Mouse (Mus musculus) heart, postnatal 14 days (tissue): ENCODE results near the gene Uspl1. TPM values are rescaled to one million over a fixed set of nuclear protein-coding genes. Genes with fewer than 3 reads are reported as not detected.

Experiments
- DNase-seq, 2 experiments: peaks; one replicate each; pipeline ENCODE4 v3.0.0; 2021 to 2022
- intact Hi-C: fragments of 180-260 bp; cut with DNase I; formaldehyde crosslinking; loops from one replicate; pipeline ENCODE4 v1.15.1; 2025
- total RNA-seq, 2 experiments: library from RNA; stranded (reverse); gene quantifications; 2 replicates each; pipeline ENCODE4 v1.2.3; 2021

Uspl1 gene
- total RNA-seq, 2 experiments from 2014 or later: 17.6 to 19.6 TPM

DNA sequence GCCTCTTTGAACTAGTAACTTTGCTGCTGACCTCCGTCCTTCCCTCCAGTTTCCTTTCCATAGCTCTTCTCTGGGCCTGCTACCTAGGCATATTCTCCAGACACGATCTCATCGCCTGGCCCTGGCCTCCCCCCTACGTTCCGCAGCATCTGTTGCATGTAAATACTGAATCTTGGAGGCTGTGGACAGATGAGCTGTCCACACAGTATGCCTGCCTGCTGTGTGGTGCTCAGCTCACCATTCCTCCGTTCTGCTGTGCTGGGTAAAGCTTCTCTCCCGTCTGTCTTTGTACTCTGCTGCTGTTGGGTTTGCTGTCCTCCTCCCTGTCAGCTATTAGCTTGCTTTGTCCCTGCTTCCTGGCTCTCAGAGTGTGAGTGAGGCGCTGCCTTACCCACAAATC is 21.1 kb downstream of the Uspl1 start:
- no peak for DNase-seq
- intact Hi-C loops: no loop called here

DNA sequence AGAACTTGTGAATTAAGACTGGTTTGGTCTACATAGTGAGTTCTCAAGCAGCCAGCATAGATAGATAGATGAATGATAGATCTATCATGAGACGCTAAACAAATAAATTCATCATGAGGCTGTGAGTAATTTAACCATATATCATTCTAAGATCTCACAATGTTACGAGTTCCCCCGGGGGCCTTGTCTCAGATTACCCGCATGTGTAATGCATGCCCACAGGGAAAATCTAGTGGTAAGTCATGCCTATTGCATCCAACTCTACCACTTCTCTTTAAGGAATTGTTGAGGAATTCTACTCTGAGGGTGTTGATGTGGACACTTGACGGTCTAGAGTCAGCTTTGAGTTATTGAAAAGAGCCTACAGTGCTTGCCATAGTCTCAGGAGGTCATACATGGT is 22.1 kb downstream of the Uspl1 start:
- intact Hi-C loops: no loop called here
- no peak for DNase-seq

DNA sequence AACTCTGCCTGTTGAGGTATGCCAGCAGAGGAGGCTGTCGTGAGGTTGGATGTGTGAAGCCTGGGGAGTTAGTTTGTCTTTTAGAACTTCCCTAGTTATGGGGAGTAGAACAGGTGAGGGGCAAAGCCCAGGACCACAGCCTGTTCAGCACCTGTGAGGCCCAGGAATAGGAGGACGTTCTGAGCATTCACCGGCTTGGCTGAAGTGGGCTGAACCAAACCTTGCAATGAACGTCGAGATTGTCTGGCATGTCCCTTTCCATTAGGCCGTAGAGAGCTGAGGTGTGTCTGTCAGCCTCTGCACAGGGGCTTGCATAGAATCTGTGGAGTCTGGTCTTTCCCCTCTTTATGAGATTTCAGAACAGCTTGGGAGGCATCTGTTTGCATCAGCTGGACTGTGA is 23.5 kb downstream of the Uspl1 start:
- no peak for DNase-seq
- intact Hi-C loops: no loop called here

DNA sequence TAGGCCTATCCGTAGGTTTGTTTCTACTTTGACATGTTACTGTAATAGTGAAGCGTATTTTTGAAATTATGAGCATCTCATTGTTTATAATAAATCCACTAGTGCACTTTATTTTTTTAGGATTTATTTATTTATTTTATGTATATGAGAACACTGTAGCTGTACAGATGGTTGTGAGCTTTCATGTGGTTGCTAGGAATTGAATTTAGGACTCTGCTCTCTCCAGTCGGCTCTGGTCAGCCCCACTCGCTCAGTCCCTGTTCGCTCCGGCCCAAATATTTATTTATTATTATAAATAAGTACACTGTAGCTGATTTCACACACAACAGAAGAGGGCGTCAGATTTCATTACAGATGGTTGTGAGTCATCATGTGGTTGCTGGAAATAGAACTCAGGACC is 24.6 kb downstream of the Uspl1 start:
- intact Hi-C loops: no loop called here
- DNase-seq: no peak

DNA sequence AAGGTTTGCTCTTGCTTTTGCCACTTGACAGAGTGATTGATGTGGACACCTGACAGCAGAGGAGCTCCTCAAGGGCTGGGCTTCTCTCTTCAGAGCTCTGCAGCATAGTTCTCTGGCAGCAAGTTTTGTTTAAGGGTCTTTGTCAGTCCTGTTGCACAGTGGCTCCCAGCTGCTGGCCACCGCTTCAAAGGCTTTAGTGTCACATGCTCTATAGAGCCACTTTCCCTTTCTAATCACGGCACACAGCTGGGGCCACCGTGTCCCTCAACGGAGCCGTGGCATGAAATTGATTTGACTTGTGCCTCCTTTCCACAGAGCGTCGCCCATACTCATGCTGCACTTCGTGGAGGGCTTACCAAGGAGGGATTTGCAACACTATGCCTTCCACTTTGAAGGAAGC is 25.2 kb downstream of the Uspl1 start:
- intact Hi-C loops: no loop called here
- DNase-seq: no peak

DNA sequence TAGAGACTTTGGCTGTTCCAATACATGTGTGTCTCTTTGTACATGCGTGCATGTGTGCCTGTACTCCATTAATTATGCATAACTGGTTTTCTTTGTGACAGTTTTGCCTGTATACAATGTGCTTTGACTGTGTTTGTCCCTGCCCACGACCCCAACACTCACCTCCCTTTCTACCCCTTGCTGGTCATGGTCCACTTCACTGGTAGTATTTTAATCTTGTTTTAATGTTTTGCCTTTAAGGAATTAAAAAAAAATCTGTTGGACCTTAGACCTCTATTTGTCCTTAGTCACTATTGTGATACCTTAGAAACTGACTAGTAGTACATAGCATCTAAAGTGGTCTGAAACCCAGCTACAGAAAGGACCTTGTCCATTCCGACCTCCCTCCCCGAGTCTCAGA is 26.9 kb downstream of the Uspl1 start:
- DNase-seq: no peak
- intact Hi-C loops: no loop called here

DNA sequence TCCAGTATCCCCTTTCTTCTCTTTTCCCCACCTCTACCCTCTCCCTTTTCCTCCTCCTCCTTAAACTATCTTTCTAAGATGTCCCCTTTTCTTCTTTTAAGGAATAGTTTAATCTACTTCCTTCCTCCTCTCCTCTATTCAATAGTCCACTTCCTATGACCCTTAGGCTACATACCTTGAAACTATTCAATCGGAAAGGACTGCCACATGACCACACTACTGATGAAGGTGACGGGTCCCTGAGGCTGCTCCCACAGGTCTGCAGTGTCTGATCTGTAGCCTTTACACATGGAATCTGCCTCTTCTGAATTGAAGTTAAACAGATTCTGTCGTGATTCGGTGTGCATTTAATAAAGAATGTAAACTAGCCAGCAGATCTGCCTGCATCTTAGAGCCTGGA is 28.7 kb downstream of the Uspl1 start:
- no peak for DNase-seq
- intact Hi-C loops: no loop called here

DNA sequence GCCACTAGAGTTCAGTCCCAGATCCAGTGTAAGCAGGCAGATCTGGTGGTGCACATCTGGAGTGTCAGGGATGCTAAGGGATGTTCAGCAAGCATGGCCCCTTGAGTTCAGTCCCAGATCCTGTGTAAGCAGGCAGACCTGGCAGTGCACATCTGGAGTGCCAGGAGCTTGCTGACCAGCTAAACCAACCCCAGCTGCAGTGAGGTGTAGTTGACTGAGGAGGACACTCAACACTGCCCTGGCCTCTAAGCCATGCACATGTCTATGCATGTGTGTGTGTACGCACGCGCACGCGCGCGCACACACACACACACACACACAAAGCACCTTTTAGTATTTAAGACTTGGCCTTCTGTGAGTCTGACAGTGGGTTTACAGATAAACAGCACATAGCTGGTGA is 31.4 kb downstream of the Uspl1 start:
- intact Hi-C loops: no loop called here

DNA sequence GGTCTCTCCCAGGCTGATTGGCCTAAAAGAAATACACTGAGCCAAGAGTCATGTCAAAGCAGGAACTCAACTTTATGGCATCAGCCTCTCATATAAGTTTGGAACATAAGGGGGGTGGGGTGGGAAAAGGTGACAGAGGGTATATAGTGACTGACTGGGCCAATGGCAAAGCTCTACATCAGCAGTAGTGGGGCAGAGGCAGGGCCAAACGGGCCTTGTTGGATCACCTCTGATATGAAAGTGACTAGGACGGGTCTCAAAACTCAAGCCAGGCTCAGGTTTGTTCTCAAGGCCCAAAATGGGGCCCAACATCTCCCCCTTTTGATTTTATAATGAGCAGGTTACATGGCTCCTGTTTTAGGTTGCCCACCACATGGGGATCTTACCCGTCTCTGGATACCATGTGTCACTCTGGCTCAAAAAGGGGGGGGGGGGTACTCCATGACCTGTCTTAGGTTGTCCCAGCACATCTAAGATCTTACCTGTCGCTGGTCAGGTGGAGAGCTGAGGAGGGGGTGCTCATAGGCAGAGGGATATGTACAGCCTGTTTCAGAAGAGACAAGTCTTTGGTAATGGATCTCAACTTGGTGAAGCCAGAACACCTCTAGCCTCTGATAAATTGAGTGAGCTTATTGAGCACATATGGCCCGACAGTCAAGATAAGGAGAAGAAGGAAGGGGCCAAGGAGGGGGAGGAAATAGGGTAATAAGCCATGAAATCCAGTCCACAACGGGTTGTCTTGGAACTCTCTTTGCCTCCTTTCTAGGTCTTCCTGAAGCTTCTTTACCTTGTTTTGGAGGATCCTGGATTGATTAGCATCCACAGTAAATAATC is 33.6 kb downstream of the Uspl1 start:
- DNase-seq: no peak
- intact Hi-C loops: no loop called here

More for the DNA sequence above, 31.4 kb downstream of the Uspl1 start:
- no peak for DNase-seq

DNA sequence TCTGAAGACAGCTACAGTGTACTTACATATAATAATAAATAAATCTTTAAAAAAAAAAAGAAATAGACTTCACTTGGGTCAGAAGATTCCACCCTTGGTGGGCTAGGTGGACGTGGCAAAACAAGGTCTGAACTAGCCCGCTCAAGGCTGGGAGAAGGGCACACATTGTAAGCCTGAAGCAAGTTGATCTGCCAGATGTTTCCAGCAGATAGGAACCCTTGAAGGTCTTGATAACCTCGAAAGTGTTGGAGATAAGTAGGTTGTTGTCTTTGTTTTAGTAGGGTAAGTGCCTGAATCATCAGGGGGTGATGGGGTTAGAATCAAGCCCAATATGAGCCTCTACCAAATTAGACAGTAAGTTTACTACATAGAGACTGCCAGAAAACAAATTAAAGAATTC is 35.3 kb downstream of the Uspl1 start:
- DNase-seq: no peak
- intact Hi-C loops: no loop called here

DNA sequence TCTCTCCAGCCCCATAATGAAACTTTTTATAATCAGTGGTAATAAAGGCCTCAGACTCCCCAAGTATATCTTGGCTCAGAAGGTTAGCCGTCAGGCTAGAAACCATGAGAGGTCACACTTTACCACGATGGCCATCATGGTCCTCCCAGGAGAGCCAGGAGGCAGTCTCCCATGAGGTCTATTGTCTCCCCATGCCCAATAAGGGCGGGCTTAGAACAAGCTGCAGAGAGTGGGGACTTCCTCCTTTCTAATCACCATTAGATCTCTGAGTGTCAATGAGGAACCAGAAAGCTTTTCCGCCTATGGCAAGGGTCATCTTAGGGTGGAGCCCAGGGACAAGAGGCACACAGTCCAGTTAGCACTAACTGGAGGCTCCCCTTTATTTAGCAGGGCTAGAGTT is 37.2 kb downstream of the Uspl1 start:
- intact Hi-C loops: no loop called here
- DNase-seq: no peak

DNA sequence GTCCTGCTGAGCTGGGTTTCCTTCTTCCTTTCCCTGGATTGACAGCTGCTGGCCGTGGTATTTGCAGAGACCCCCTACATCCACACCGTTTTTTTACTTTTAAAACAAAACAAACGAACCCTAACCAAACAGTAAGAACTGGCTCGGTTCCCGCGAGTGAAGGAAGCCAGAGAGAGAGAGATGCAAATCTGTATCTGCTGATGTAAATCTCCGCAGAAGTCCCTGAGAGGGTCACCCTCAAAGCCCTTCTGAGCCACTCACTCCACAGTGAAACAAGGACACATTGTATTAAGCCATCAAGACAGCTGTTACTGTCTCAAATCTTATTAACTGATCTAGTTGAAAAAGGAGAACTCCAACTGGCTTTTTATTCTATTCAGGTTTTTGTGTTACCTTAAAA is 40.5 kb downstream of the Uspl1 start:
- intact Hi-C loops: no loop called here
- DNase-seq: no peak

DNA sequence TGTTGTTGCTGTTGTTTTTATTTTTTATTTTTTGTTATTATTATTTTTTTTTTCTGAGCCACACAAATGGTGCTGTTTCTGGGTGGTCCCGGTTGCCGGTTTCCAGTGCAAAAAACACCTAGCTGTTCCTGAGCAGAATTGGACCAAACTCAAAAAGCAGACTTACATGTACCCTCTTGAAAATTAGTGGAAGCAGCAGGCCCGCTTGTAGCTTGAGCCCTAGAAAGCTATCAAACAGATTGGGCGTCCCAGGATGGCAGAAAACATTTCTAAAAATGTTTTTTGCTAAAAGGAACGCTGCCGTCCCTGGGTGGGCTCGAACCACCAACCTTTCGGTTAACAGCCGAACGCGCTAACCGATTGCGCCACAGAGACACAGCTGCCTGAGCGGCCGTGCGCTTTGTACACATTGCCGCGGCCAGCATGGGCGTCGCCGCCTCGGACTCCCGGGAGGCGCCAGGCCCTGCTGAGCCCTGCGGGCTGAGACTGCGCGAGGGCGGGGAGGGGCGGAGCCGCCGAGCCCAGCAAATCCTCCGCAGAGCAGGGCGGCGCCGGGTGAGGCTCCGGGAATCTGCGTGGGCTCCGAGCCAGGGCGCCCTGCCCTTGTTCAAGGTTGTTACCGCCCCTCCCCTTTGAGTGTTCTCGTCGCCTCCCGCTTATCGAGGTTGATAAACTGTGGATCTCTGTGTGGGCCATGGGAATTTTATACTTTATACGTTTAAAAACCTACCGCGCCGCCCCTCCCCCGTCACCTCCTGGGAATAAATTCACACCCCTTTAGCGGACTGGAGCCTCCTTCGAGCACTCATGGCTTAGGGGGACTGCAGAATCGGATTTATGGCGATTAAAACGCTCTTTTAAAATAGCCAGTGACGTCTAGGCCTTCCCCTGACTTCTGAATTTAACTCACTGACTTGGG is 44.8 kb downstream of the Uspl1 start:
- intact Hi-C loops: loop anchor here (2.0 kb wide), 1 partner anchor 44 kb away; the partner anchor contains the start of genes Hmgb1 and Uspl1
- peak; percentile 100 for DNase-seq

DNA sequence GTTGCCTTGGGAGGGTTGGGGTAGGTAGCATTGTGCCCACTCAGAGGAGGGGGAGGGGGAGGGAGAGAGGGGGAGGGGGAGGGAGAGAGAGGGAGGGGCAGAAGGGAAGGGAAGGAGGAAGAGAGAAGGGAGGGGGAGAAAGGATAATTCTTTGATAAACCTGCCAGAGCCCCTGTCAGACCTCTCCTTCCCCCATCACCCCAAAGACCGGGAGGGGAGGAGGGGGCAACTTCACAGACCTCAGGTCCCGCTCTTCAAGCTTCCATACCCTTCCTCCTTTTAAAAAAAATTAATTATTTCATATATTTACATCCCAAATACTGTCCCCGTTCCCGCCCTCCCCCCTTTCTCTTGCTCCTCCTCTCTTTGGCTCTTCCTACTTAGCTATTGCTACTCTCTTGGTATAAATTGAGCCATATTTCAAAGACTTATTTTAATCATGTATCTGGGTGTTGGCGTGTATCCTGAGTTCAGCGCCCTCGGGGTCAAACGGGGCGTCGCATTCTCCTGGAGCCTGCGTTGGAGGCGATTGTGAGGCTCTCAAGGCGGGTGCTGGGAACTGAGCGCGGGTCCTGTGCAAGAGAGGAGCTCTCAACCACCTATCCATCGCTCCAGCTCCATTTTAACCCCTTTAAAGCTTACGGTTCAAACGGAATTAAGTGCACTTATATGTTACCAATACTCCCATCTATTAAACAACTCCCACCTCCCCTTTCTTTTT is 45.6 kb downstream of the Uspl1 start:
- DNase-seq: no peak
- intact Hi-C loops: loop anchor here (2.0 kb wide), 1 partner anchor 45 kb away; the partner anchor contains the start of genes Hmgb1 and Uspl1

DNA sequence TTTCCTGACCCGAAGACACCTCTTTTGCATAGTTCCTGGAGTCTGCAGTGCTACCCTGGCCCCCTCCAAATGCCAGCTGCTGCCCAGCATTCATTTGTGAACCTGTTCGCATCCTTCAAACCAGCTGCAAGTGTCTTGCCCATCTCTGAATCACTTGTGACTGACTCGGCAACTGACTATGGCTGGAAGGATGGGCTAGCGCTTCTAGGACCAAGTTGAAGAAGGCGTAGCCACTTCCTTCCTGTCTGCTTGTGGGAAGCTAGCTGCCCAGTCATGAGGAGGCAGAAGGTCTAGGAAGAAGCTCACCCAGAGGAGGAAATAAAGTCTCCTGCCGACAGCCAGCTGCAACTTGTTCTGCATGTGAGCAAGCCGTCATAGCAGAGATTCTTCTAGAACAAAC is 50.9 kb downstream of the Uspl1 start:
- intact Hi-C loops: no loop called here
- DNase-seq: peak in 1 of 2 experiments; percentile 21

DNA sequence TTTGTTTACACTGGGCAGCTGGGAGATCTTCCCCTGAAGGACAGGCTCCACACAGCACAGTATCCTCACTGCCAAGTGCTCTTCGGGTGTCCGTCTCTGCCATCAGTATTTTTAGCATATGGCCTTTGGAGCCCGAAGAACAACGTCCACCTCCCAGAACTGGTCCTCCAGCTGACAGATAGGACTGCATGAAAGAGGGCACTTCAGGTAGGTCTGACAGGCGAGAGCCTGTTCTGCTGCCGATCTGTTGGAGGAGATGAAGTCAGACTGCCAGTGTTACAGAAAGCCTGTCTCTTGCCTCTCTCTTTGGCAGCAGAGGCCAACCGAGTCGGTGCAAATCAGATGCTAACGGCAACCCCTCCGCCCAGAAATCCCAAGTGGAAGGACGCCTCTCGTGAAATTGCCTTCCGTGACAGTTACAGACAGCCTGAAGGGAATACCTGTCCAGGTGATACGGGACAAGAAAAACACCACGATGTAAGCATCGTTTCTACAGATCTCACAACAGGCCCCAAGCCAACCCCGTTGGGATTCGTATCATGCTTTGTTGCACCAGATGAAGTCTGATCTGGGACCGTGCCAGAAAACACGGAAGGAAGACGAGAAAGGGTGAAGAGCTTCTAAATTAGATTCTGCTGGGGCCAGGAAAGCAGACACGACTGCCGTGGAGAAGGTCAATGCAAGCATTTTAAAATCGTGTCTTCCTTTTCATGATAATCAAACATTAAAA is 53.2 kb downstream of the Uspl1 start:
- intact Hi-C loops: no loop called here
- DNase-seq: no peak

DNA sequence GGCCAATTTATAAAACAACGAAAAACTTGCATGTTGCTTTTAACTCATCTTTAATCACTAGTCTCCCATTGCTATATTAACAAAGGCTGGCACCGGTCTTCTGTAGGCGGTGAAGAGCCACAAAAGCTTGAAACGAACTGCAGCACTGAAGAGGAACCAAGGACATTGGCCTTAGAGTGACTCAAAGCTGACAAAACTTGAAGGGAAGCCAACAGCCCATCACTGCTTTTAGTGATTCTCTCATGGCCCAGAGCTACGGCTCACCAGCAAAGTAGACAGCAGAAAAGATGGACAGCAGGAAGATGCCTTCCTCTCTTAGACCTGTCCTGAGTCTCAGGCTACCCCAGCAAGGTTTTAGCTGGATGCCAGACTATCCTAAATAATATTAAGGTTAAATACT is 58.3 kb downstream of the Uspl1 start:
- intact Hi-C loops: no loop called here
- DNase-seq: no peak

DNA sequence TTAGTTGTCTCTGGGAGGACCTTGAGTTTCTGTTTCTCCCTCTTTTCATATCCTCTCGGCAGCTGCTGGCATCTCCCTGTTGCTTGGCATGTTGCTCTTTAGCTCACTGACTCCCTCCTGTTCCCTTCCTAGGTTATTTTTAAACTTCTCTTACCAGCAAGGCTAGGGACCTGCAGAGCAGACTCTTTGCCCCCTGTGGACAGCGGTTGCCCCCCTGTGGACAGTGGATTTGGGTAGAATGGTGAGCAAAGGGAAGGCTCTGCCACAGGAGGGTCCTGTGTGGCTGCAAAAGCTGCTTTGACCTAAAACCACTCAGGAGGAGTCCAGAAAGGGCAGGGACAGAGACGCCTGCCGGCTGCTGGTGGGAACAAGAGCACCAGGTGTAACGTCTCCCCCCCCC is 58.9 kb downstream of the Uspl1 start:
- DNase-seq: peak; percentile 11 to 32
- intact Hi-C loops: no loop called here

DNA sequence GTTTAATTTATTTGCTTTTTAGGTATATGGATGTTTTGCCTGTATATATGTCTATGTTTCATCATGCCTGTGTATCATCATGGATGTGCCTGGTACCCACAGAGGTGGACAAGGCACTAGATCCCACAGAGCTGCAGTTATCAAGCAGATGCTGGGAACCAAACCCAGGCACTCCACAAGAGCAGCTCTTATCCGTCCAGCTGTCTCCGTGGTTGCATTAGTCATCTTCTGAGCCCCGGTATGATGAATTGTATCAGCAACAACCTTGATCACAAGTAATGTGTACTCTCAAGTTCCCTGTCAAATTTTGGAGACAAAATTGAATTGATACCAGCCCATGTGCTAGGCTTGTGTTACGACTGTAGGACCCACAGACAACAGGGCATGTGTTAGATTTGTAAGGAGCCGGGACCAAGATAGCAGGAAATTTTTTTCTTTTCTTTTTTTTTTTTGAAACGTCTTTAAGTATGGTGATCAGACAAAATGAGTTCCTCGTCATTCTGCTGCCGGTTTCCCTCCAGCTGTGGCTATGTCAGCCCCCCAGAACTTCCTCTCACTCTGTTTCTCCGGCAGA is 61.3 kb downstream of the Uspl1 start:
- intact Hi-C loops: no loop called here
- DNase-seq: no peak

DNA sequence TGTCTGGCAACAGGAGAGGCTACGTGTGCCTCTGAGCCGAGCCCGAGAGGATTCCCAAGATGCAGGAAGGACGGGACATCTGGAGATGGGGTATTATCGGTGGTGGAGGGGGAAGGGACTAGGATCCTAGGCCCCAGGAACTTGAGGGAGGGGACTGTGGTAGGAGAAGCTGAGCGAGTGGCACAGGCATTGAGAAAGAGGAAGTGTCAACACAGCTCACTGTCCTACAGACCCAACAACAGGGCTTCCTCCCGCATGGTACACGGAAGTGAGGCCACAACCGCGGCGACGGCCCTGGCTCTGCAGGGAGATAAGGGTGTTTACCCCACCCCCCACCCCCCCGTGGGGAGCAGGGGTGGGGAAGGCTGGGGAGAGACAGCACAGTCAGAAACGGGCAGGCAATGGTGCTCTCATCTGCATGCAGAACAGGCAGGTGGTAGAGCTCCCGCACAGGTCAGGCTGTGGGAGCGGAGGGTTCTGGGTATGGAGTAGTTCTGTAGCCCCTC is 61.9 kb downstream of the Uspl1 start:
- DNase-seq: peak; percentile 51
- intact Hi-C loops: no loop called here
